Mouse (Mus musculus): ENCODE results near the gene Trio. TPM values are rescaled to one million over a fixed set of nuclear protein-coding genes. Genes with fewer than 3 reads are reported as not detected.

Gene Trio
- polyA plus RNA-seq, 1 experiment from 2014 or later = 2.8 TPM

GRCm38 (mm10) chr15:28035601-28036000 is 10.0 kb upstream of the Trio start:
- no peak overlapping the region for H3K27ac ChIP-seq (replicated peaks)
- no peaks in the 10 kb centered on the region for H3K4me1 ChIP-seq (replicated peaks)
- no peak overlapping the region for H3K4me2 ChIP-seq
- no peak overlapping the region for H3K4me3 ChIP-seq (replicated peaks)
- H3K9me3 ChIP-seq (replicated peaks) = no peaks in the 10 kb centered on the region
- H3K9ac ChIP-seq = no peak overlapping the region
- 65% methylated on average over 10 of the region's 10 CpGs for WGBS (ENCODE audit: insufficient replicate concordance)
- no peaks in the 10 kb centered on the region for H3K36me3 ChIP-seq (replicated peaks)
- ATAC-seq (ENCODE audit: insufficient read depth) = no peak
- H3K27me3 ChIP-seq = 0 out of 2 replicates have a peak, but pooled peaks cover 2% of the 10 kb centered on the region

GRCm38 (mm10) chr15:28034636-28035035 is 9.0 kb upstream of the Trio start:
- no peak for ATAC-seq (ENCODE audit: insufficient read depth)
- no peak overlapping the region for H3K4me2 ChIP-seq
- 58% methylated on average over 10 of the region's 10 CpGs for WGBS (ENCODE audit: insufficient replicate concordance)
- H3K9me3 ChIP-seq (replicated peaks) = no peaks in the 10 kb centered on the region
- H3K9ac ChIP-seq = no peak overlapping the region
- H3K27ac ChIP-seq (replicated peaks) = no peak overlapping the region
- no peaks in the 10 kb centered on the region for H3K27me3 ChIP-seq
- no peak overlapping the region for H3K4me3 ChIP-seq (replicated peaks)
- H3K4me1 ChIP-seq (replicated peaks) = no peaks in the 10 kb centered on the region
- no peaks in the 10 kb centered on the region for H3K36me3 ChIP-seq (replicated peaks)

DNA sequence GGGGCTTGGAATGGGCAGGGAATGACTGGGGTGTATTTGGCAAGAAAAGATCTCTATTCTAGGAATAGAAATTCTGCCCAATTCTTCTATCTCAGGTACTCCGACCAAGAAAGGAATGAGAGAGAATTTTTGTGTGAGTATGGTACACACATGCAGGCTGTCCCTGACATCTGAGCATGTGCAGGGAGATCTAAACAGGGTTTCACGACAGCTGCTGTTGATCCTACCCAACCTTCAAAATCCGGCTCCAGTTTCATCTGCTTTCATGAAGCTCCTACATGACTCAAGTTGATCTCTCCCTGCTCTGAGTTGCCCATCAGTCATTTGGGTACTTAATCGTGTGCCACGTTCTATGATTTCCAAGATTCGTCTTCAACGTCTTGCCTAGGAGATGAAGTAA is 3.7 kb upstream of the Trio start:
- no peak overlapping the region for H3K9ac ChIP-seq
- ATAC-seq (ENCODE audit: insufficient read depth) = no peak
- no peak overlapping the region for H3K27ac ChIP-seq (replicated peaks)
- no peak overlapping the region for H3K4me3 ChIP-seq (replicated peaks)
- H3K4me2 ChIP-seq = no peak overlapping the region
- H3K36me3 ChIP-seq (replicated peaks) = no peaks in the 10 kb centered on the region
- no peaks in the 10 kb centered on the region for H3K9me3 ChIP-seq (replicated peaks)
- peaks cover 12% of the 10 kb centered on the region; the same call in 1 of the 2 replicates for H3K4me1 ChIP-seq (replicated peaks)
- 76% methylated on average over 7 of the region's 7 CpGs for WGBS (ENCODE audit: insufficient replicate concordance)
- H3K27me3 ChIP-seq = peaks cover 36% of the 10 kb centered on the region

DNA sequence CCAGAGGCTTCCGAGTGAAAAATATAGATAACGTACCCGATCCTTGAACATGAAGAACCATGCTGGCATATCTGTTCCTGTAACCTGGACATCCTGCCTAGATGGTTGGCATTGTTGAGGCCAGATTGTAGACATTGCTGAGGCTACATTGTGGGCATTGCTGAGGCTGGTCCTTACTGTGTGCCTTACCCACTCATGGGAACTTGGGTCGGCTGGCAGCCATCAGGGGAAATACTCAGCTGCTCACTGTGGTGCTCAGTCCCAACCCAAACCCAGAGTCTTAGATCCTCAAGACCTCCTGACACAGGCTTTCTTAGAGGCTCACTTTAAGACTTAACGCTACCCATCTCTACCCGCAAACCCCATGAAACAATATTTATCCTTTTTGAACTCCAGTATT is 2.9 kb upstream of the Trio start:
- Histone ChIP-seq H3K9me3 (replicated peaks) (no peaks in the 10 kb centered on the region), H3K4me1 (replicated peaks) (peaks cover 13% of the 10 kb centered on the region), H3K9ac (no peak overlapping the region), H3K4me2 (no peak overlapping the region), H3K4me3 (replicated peaks) (no peak overlapping the region), H3K36me3 (replicated peaks) (no peaks in the 10 kb centered on the region), H3K27ac (replicated peaks) (no peak overlapping the region), H3K27me3 (peaks cover 45% of the 10 kb centered on the region)
- WGBS (ENCODE audit: insufficient replicate concordance) = 75% methylated on average over 6 of the region's 6 CpGs
- no peak for ATAC-seq (ENCODE audit: insufficient read depth)

GRCm38 (mm10) chr15:28026167-28026481 is 476 bp upstream of the Trio start:
- no peak overlapping the region for H3K9ac ChIP-seq
- no peaks in the 10 kb centered on the region for H3K9me3 ChIP-seq (replicated peaks)
- H3K4me1 ChIP-seq (replicated peaks) = peaks cover 30% of the 10 kb centered on the region
- H3K36me3 ChIP-seq (replicated peaks) = no peaks in the 10 kb centered on the region
- peak overlapping the region; percentile 74 for H3K4me2 ChIP-seq
- H3K4me3 ChIP-seq (replicated peaks) = peak overlapping the region; percentile 64
- under 1% methylated on average over 18 of the region's 18 CpGs for WGBS (ENCODE audit: insufficient replicate concordance)
- H3K27me3 ChIP-seq = peaks cover 69% of the 10 kb centered on the region
- ATAC-seq (ENCODE audit: insufficient read depth) = no peak
- H3K27ac ChIP-seq (replicated peaks) = no peak overlapping the region

DNA sequence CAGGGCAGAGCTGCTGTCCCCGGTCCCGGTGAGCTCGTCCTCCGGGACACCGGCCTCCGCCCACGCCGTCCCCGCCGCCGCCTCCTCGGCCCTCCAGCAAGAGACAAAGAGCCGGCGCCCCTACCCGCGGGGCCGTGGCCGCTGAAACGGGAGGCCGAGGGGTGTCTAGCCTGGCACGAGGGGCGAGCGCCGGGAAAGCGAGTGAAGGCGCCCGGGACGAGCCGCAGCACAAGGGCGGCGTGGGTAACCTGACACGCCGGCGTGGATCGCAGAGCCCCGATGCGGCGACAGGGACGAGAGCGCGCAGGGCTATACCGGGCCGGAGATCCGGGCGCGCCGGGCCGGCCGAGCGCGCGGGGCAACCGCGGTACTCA is 696 bp downstream of the Trio start:
- Histone ChIP-seq H3K27ac (replicated peaks) (peak overlapping the region; percentile 24; the same call in 1 of the 2 replicates), H3K4me1 (replicated peaks) (peaks cover 38% of the 10 kb centered on the region), H3K9ac (peak overlapping the region; percentile 58), H3K4me3 (replicated peaks) (peak overlapping the region; percentile 64), H3K9me3 (replicated peaks) (no peaks in the 10 kb centered on the region), H3K36me3 (replicated peaks) (no peaks in the 10 kb centered on the region), H3K27me3 (peaks cover 74% of the 10 kb centered on the region), H3K4me2 (peak overlapping the region; percentile 74)
- peak; percentile 4; the same call in 1 of the 2 replicates for ATAC-seq (ENCODE audit: insufficient read depth)
- under 1% methylated on average over 54 of the region's 54 CpGs for WGBS (ENCODE audit: insufficient replicate concordance)

DNA sequence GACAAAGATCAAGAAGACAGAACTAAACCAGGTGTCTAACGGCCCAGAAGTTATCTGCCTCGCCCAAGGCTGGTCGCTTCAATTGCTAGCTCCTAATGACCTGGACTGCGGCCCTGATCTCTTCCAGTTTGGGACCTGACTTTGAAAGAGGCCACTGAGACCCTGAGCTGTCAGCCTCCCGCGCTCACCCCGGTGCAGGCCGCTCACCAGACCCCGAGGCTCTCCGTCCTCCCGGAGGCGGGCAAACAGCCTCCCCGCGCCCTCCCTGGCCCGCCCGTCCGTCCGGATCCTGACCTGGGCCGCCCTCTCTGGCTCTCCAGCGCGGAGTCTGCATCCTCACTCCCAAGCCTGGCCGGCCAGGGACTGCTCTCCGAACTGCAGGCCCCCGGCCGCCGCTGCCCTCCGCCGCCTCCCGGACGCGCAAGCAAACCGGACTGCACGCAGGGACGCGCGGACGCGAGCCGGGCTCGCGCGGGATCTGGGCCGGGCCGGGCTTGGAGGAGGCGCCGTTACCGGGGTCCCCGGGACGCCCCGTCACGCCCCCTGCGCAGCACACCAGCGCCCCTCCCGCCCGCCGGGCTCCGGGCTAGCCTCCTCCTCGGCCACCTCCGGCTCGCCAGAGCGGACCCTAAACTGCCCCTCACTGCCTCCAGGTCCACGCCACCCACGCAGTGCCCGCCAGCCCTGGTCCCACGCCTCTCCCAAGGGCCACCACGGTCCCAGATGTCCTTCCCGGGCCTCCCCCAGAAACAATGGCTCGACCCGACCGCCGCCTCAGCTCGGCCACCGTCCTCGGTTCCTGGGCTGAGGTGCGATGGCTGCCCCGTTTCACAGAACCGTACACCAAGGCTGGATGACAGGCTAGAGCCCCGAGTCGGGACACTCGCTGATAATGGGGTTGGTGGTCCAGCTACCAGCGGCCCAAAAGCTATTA is 1.4 kb downstream of the Trio start:
- peak; percentile 37 for ATAC-seq (ENCODE audit: insufficient read depth)
- Histone ChIP-seq H3K9ac (peak overlapping the region; percentile 58), H3K4me1 (replicated peaks) (peaks cover 38% of the 10 kb centered on the region), H3K27me3 (peaks cover 74% of the 10 kb centered on the region), H3K9me3 (replicated peaks) (no peaks in the 10 kb centered on the region), H3K36me3 (replicated peaks) (no peaks in the 10 kb centered on the region), H3K4me2 (peak overlapping the region; percentile 74), H3K4me3 (replicated peaks) (peak overlapping the region; percentile 64), H3K27ac (replicated peaks) (peak overlapping the region; percentile 38)
- WGBS (ENCODE audit: insufficient replicate concordance) = under 1% methylated on average over 80 of the region's 81 CpGs

- Histone ChIP-seq H3K27ac (replicated peaks) (no peak overlapping the region), H3K36me3 (replicated peaks) (no peaks in the 10 kb centered on the region), H3K4me2 (no peak overlapping the region), H3K9me3 (replicated peaks) (no peaks in the 10 kb centered on the region), H3K9ac (no peak overlapping the region), H3K27me3 (peaks cover 61% of the 10 kb centered on the region), H3K4me1 (replicated peaks) (peaks cover 43% of the 10 kb centered on the region), H3K4me3 (replicated peaks) (no peak overlapping the region)
- no peak for ATAC-seq (ENCODE audit: insufficient read depth)
- WGBS (ENCODE audit: insufficient replicate concordance) = 13% methylated on average over 15 of the region's 15 CpGs
Measured at GRCm38 (mm10) chr15:28021591-28022209, 3.9 kb downstream of the Trio start.

- Histone ChIP-seq H3K36me3 (replicated peaks) (no peaks in the 10 kb centered on the region), H3K27me3 (peaks cover 39% of the 10 kb centered on the region), H3K4me1 (replicated peaks) (peaks cover 35% of the 10 kb centered on the region), H3K4me3 (replicated peaks) (no peak overlapping the region), H3K4me2 (no peak overlapping the region), H3K9ac (no peak overlapping the region), H3K27ac (replicated peaks) (peak overlapping the region; percentile 34; the same call in 1 of the 2 replicates), H3K9me3 (replicated peaks) (no peaks in the 10 kb centered on the region)
- 48% methylated on average over 7 of the region's 7 CpGs for whole genome bisulfite sequencing (ENCODE audit: insufficient replicate concordance)
- peak; percentile 58; the same call in 1 of the 2 replicates for ATAC-seq (ENCODE audit: insufficient read depth)
Measured at GRCm38 (mm10) chr15:28019393-28020070, 6.1 kb downstream of the Trio start.

DNA sequence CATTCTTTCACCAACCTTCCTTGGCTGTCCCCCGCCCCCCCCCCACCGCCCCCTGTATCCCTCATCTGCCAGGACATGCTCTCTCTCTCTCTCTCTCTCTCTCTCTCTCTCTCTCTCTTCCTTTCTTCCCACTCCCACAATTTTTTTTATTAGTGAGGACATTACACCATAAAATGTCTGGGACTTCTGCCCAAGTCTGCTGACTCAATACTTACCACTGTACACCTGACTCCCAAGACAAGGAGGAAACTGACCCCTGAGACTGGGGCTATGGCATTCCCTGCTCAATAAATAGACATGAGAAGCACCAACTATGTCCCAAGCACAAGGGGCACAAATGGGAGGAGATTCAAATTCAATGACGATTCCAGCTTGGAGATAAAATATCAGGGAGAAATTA is 18.1 kb downstream of the Trio start:
- WGBS (ENCODE audit: insufficient replicate concordance) = 75% methylated on average over 3 of the region's 3 CpGs
- no peak overlapping the region for H3K4me2 ChIP-seq
- H3K9me3 ChIP-seq (replicated peaks) = no peaks in the 10 kb centered on the region
- H3K4me1 ChIP-seq (replicated peaks) = 0 out of 2 replicates have a peak, but pooled peaks cover under 1% of the 10 kb centered on the region
- H3K4me3 ChIP-seq (replicated peaks) = no peak overlapping the region
- no peak overlapping the region for H3K9ac ChIP-seq
- no peak for ATAC-seq (ENCODE audit: insufficient read depth)
- H3K36me3 ChIP-seq (replicated peaks) = no peaks in the 10 kb centered on the region
- no peaks in the 10 kb centered on the region for H3K27me3 ChIP-seq
- no peak overlapping the region for H3K27ac ChIP-seq (replicated peaks)

DNA sequence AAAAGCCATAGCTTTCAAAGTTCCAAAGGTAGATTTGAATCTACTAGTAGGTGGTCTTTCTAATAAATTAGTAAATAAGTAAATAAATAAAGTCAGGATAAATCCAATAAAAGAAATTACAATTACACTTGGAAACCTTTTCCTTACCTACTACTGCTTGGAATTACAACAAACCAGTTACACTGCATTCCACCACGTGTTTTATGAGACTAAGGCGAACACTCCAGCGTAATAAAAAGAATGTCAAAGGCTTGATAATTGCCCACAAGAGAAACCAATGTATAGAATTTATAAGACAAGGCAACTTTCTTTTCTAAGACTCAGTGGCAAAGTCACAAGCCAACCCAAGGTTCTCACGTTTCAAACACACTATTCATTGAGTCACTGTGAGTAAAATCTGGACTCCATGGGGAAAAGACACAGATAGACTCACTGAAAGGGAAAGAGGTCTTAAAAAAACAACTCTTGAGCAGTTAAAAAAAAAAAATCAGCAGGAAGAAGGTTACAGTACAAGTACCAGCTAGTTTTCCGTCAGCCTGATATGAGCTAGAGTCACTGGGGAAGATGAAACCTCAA is 21.4 kb downstream of the Trio start:
- H3K4me2 ChIP-seq = no peak overlapping the region
- no peak for ATAC-seq (ENCODE audit: insufficient read depth)
- no peaks in the 10 kb centered on the region for H3K27me3 ChIP-seq
- 45% methylated on average over 5 of the region's 5 CpGs for WGBS (ENCODE audit: insufficient replicate concordance)
- H3K9me3 ChIP-seq (replicated peaks) = no peaks in the 10 kb centered on the region
- 0 out of 2 replicates have a peak, but pooled peaks cover 3% of the 10 kb centered on the region for H3K4me1 ChIP-seq (replicated peaks)
- no peak overlapping the region for H3K9ac ChIP-seq
- no peaks in the 10 kb centered on the region for H3K36me3 ChIP-seq (replicated peaks)
- H3K4me3 ChIP-seq (replicated peaks) = no peak overlapping the region
- no peak overlapping the region for H3K27ac ChIP-seq (replicated peaks)

All from liver, embryonic 15.5 days (tissue).